Comparison of ENCODE assay signal across 9 mouse cellular contexts in the genomic region with DNA sequence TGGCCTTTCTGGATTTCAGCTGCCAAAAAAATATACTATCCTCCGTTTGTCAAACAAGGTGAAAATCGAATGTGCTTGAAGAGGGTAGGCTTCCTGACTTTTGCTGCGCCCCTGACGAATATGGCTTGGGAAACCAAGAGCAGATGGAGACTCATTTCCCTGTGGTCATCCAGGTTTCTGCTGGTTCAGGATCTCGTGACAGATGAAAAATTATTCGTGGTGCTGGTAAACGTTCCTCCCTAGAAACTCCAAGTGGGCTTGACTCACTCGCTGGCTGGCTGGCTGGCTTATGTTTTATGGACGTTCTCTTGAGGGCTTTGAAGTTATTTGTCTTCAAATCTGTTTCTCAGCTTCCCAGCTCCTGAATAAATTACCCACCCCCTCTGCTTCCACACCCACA. TPM values are rescaled to one million over a fixed set of nuclear protein-coding genes. Genes with fewer than 3 reads are reported as not detected.
DNase-seq lines count a peak whose midpoint lies in the region; ATAC-seq and TF ChIP-seq lines count a peak whose summit lies in the region.
"Had no signal": no experiment of that assay in that cellular context is flagged by ENCODE, and none has a peak within 500 bp of the region (broad histone marks: within the 10 kb centered on the region; RNA-seq: fewer than 3 reads in every experiment).

No protein-coding gene starts in this region.

- ATAC-seq in forebrain, embryonic 15.5 days (replicated peaks) = no peak
- no peak for ATAC-seq in forebrain, embryonic 16.5 days
- ATAC-seq in lung, embryonic 15.5 days (ENCODE audit: borderline replicate concordance, extremely low read depth, low FRiP score, low TSS enrichment) = no peak
- ATAC-seq in intestine, postnatal 0 days = no peak

- no peak for DNase-seq in lung, postnatal 25 days (ENCODE audit: low spot score)
- no peak for DNase-seq in adipocyte (ENCODE audit: low spot score)
- DNase-seq in spleen, adult 18-20 months = no peak

- no peak for TF ChIP-seq CTCF in intestine, postnatal 0 days (IDR thresholded peaks at IDR 0.05; ENCODE audit: low read depth)
- TF ChIP-seq CTCF in small intestine, adult 2 months (IDR thresholded peaks at IDR 0.05; ENCODE audit: extremely low read depth, insufficient read length, insufficient replicate concordance, low read depth, low read length) = no peak

- WGBS in forebrain, embryonic 15.5 days = 56% methylated on average over 9 of the region's 9 CpGs
- 53% methylated on average over 9 of the region's 9 CpGs for WGBS in forebrain, embryonic 16.5 days
- 22% methylated on average over 9 of the region's 9 CpGs for WGBS in lung, embryonic 15.5 days
- 27% methylated on average over 9 of the region's 9 CpGs for WGBS in intestine, postnatal 0 days
- WGBS in small intestine, adult 2 months = 15% methylated on average over 9 of the region's 9 CpGs

- H3K9me3 ChIP-seq in forebrain, embryonic 15.5 days = no peaks in the 10 kb centered on the region
- no peaks in the 10 kb centered on the region for H3K9me3 ChIP-seq in forebrain, embryonic 16.5 days (ENCODE audit: control insufficient read depth, low read length)
- H3K9me3 ChIP-seq in lung, embryonic 15.5 days = no peaks in the 10 kb centered on the region
- H3K9me3 ChIP-seq in intestine, postnatal 0 days (ENCODE audit: control insufficient read depth) = no peaks in the 10 kb centered on the region

- peaks cover 67% of the 10 kb centered on the region for H3K27me3 ChIP-seq in forebrain, embryonic 15.5 days
- peaks cover 51% of the 10 kb centered on the region for H3K27me3 ChIP-seq in forebrain, embryonic 16.5 days (replicated peaks; ENCODE audit: control insufficient read depth, insufficient read depth, low read length)
- H3K27me3 ChIP-seq in lung, embryonic 15.5 days = peaks cover 31% of the 10 kb centered on the region
- H3K27me3 ChIP-seq in intestine, postnatal 0 days (replicated peaks; ENCODE audit: control insufficient read depth, insufficient read depth, low read length) = no peaks in the 10 kb centered on the region
- 0 out of 2 replicates have a peak, but pooled peaks cover 7% of the 10 kb centered on the region for H3K27me3 ChIP-seq in small intestine, adult 2 months (ENCODE audit: control insufficient read depth, insufficient read depth, low read length)

- H3K9ac ChIP-seq in forebrain, embryonic 15.5 days (replicated peaks) = no peak overlapping the region
- H3K9ac ChIP-seq in forebrain, embryonic 16.5 days (replicated peaks; ENCODE audit: low read depth, low read length) = no peak overlapping the region
- no peak overlapping the region for H3K9ac ChIP-seq in lung, embryonic 15.5 days
- no peak overlapping the region for H3K9ac ChIP-seq in intestine, postnatal 0 days (ENCODE audit: low read depth, low read length)

- no peak for TF ChIP-seq POLR2A in small intestine, adult 2 months (IDR thresholded peaks at IDR 0.05; ENCODE audit: low read depth, low read length)

- 0 out of 2 replicates have a peak overlapping the region, but pooled peaks have one; percentile 64 for H3K4me2 ChIP-seq in forebrain, embryonic 15.5 days (replicated peaks)
- H3K4me2 ChIP-seq in forebrain, embryonic 16.5 days (ENCODE audit: low read length) = no peak overlapping the region
- peak overlapping the region; percentile 82 for H3K4me2 ChIP-seq in lung, embryonic 15.5 days
- H3K4me2 ChIP-seq in intestine, postnatal 0 days (replicated peaks; ENCODE audit: low read depth) = peak overlapping the region; percentile 83

- H3K27ac ChIP-seq in forebrain, embryonic 15.5 days (replicated peaks) = no peak overlapping the region
- no peak overlapping the region for H3K27ac ChIP-seq in forebrain, embryonic 16.5 days (ENCODE audit: low read length)
- 0 out of 2 replicates have a peak overlapping the region, but pooled peaks have one; percentile 12 for H3K27ac ChIP-seq in lung, embryonic 15.5 days
- no peak overlapping the region for H3K27ac ChIP-seq in intestine, postnatal 0 days (ENCODE audit: low read depth, low read length)
- H3K27ac ChIP-seq in small intestine, adult 2 months (ENCODE audit: insufficient read depth, low read depth, low read length) = no peak overlapping the region

- peaks cover 9% of the 10 kb centered on the region for H3K4me1 ChIP-seq in forebrain, embryonic 15.5 days
- H3K4me1 ChIP-seq in forebrain, embryonic 16.5 days (replicated peaks; ENCODE audit: control insufficient read depth, insufficient read depth, low read length) = peaks cover 6% of the 10 kb centered on the region
- peaks cover 24% of the 10 kb centered on the region; the same call in 1 of the 2 replicates for H3K4me1 ChIP-seq in lung, embryonic 15.5 days
- H3K4me1 ChIP-seq in intestine, postnatal 0 days (replicated peaks; ENCODE audit: control insufficient read depth, insufficient read depth, low read length) = 0 out of 2 replicates have a peak, but pooled peaks cover 3% of the 10 kb centered on the region
- peaks cover 9% of the 10 kb centered on the region for H3K4me1 ChIP-seq in small intestine, adult 2 months (ENCODE audit: control insufficient read depth, insufficient read depth, insufficient read length, low read length)

- H3K4me3 ChIP-seq in forebrain, embryonic 15.5 days = no peak overlapping the region; the same call in 1 of the 2 replicates
- H3K4me3 ChIP-seq in forebrain, embryonic 16.5 days (replicated peaks; ENCODE audit: low read length) = no peak overlapping the region
- H3K4me3 ChIP-seq in lung, embryonic 15.5 days = peak overlapping the region; percentile 43; the same call in 1 of the 2 replicates
- H3K4me3 ChIP-seq in intestine, postnatal 0 days (ENCODE audit: low read depth, low read length) = peak overlapping the region; percentile 46
- peak overlapping the region; percentile 56 for H3K4me3 ChIP-seq in small intestine, adult 2 months (ENCODE audit: low read depth, low read length)

- H3K36me3 ChIP-seq in forebrain, embryonic 15.5 days = no peaks in the 10 kb centered on the region
- H3K36me3 ChIP-seq in forebrain, embryonic 16.5 days (ENCODE audit: control insufficient read depth, insufficient read depth) = no peaks in the 10 kb centered on the region
- H3K36me3 ChIP-seq in lung, embryonic 15.5 days = no peaks in the 10 kb centered on the region
- H3K36me3 ChIP-seq in intestine, postnatal 0 days (ENCODE audit: control insufficient read depth, insufficient read depth) = no peaks in the 10 kb centered on the region
- H3K36me3 ChIP-seq in small intestine, adult 2 months (ENCODE audit: control insufficient read depth, insufficient read depth, low read length) = no peaks in the 10 kb centered on the region

RNA-seq across cellular contexts. Expression of a gene that starts 47.6 kb away (rescaled TPM):
- polyA plus RNA-seq in forebrain, embryonic 15.5 days (2015; fragmentation: Nextera tagmentation; extraction: Ambion mirVana) = not detected in 2 replicates
- polyA plus RNA-seq in forebrain, embryonic 16.5 days (2015; fragmentation: Nextera tagmentation; extraction: Ambion mirVana) = not detected in 2 replicates
- 0.09 TPM in 1 of 2 replicates, not detected in the other for polyA plus RNA-seq in lung, embryonic 15.5 days (2015; fragmentation: Nextera tagmentation; extraction: Ambion mirVana)
- polyA plus RNA-seq in intestine, postnatal 0 days (2015; fragmentation: Nextera tagmentation; extraction: Ambion mirVana) = 0.21 and 0.34 TPM in 2 replicates
- 0.08 TPM in 1 of 2 replicates, not detected in the other for polyA plus RNA-seq in small intestine, adult 2 months (2012; rRNA removed)
- polyA plus RNA-seq: C2C12 had no signal

Comparison
In these comparisons a context has a peak if more than half of its experiments do, and no peak if none do; other contexts are left out.
1. H3K4me3 ChIP-seq: peak in lung, embryonic 15.5 days (single experiment), intestine, postnatal 0 days (single experiment) and small intestine, adult 2 months (single experiment); none in forebrain, embryonic 15.5 days (single experiment) and forebrain, embryonic 16.5 days (single experiment).